Mouse (Mus musculus) intestine, embryonic 15.5 days (tissue): ENCODE data around the gene Mrpl14. TPM values are rescaled to one million over a fixed set of nuclear protein-coding genes. Genes with fewer than 3 reads are reported as not detected.

ENCODE experiments used
- ATAC-seq: fragments of 200-750 bp; cut with Nextera tagmentation; 2 replicates; pipeline ENCODE4 v1.8.0; 2017; ENCODE audit warnings: moderate TSS enrichment, moderate library complexity
- H3K27ac ChIP-seq: fragments of 300-500 bp; sonication (generic); 2 replicates; pipeline ENCODE4 v1.5.1; 2015; ENCODE audit warnings: mild to moderate bottlenecking, inconsistent platforms
- H3K27me3 ChIP-seq: fragments of 300-500 bp; sonication (generic); replicated peaks from 2 replicates; pipeline ENCODE4 v1.6.1; 2015; ENCODE audit warnings: inconsistent platforms
- H3K36me3 ChIP-seq: fragments of 300-500 bp; sonication (generic); 2 replicates; pipeline ENCODE4 v1.6.1; 2015; ENCODE audit warnings: inconsistent platforms
- H3K4me1 ChIP-seq: fragments of 300-500 bp; sonication (generic); replicated peaks from 2 replicates; pipeline ENCODE4 v1.6.1; 2015; ENCODE audit warnings: inconsistent platforms
- H3K4me2 ChIP-seq: fragments of 300-500 bp; sonication (generic); replicated peaks from 2 replicates; pipeline ENCODE4 v1.6.1; 2015; ENCODE audit warnings: mild to moderate bottlenecking, inconsistent platforms
- H3K4me3 ChIP-seq: fragments of 300-500 bp; sonication (generic); replicated peaks from 2 replicates; pipeline ENCODE4 v1.5.1; 2015; ENCODE audit warnings: inconsistent platforms
- H3K9ac ChIP-seq: fragments of 300-500 bp; sonication (generic); 2 replicates; pipeline ENCODE4 v1.6.1; 2015; ENCODE audit warnings: inconsistent platforms
- H3K9me3 ChIP-seq: fragments of 300-500 bp; sonication (generic); 2 replicates; pipeline ENCODE4 v1.6.1; 2016; ENCODE audit warnings: inconsistent platforms
- WGBS: fragments of 180-500 bp; shearing (Covaris S2); methylation state at CpG from one replicate; pipeline ENCODE4 v1.1.7; 2015; 5-methylcytosine and 5-hydroxymethylcytosine counted together
- polyA plus RNA-seq: library from polyadenylated mRNA; unstranded; fragments of >200 nt; fragmentation: Nextera tagmentation; extraction: Ambion mirVana; gene quantifications from 2 replicates; pipeline ENCODE4 v1.2.1, GENCODE M21; 2015

Mrpl14 gene
- polyA plus RNA-seq, 1 experiment from 2014 or later: 147 TPM

DNA sequence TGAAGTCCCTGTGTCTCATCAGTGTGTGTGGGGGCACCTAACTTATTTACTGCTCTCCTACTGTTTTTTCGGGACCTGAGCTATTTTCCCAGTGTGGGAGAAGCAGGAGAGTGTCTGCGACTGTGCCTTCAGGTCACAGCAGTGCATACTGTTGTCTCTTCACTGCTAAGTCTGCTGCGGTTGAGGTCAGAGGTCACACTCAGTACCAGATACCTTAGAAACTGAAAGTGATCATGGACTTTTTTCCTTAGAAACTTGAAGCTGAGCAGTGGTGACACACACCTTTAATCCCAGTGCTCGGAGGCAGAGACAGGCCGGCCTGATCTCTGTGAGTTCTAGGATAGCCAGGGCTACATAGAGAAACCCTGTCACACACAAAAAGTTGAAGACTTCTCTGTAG lies 6.0 kb downstream of the Mrpl14 start:
- ATAC-seq: no peak
- WGBS: 60% methylated on average over 5 of the region's 5 CpGs

DNA sequence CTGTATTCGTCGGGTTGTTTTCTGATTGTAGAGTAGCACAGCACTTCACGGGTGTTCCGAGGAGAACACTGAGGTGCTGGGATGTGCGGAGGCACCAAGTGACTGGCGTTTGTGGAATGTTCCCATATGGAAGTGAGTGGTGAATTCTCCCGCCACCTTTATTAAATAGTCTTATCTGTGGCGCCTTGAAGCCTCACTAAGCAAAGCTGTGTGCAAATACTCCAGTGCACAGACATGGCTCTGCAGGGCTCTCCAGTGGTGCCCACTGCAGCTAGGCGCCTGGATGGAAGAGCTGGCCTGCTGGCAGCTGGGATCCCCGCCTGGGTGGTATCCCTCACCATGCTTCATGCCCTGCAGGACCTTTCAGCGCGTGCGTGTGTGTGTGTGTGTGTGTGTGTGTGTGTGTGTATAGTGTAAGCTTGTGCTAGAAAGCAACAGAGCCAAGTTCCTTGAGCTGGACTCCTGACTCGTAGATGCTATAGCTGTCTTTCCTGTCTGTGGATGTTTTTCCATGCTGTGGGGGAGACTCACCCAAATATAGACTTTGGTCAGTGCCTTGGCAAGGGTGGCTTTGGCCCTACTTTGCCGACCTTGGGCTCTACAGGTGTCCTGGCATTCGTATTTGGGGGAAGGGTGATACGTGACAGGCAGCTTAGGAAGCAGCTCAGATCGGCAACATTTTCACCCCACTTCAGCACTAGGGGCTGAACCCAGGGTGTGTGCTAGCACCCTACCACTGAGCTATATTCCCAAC lies 7.9 kb downstream of the Mrpl14 start:
- Histone ChIP-seq H3K36me3 (0 out of 2 replicates have a peak, but pooled peaks cover 10% of the 10 kb centered on the region), H3K4me1 (peaks cover 24% of the 10 kb centered on the region), H3K9ac (no peak overlapping the region), H3K27me3 (no peaks in the 10 kb centered on the region), H3K4me3 (no peak overlapping the region), H3K9me3 (no peaks in the 10 kb centered on the region), H3K4me2 (no peak overlapping the region), H3K27ac (0 out of 2 replicates have a peak overlapping the region, but pooled peaks have one; percentile 15)
- ATAC-seq: peak; percentile 10; the same call in 1 of the 2 replicates
- WGBS: 54% methylated on average over 18 of the region's 18 CpGs

More for the DNA sequence above, 6.0 kb downstream of the Mrpl14 start:
- Histone ChIP-seq H3K4me1 (peaks cover 31% of the 10 kb centered on the region), H3K4me2 (no peak overlapping the region), H3K27me3 (no peaks in the 10 kb centered on the region), H3K36me3 (no peaks in the 10 kb centered on the region), H3K27ac (no peak overlapping the region), H3K9me3 (no peaks in the 10 kb centered on the region), H3K4me3 (no peak overlapping the region), H3K9ac (no peak overlapping the region)

DNA sequence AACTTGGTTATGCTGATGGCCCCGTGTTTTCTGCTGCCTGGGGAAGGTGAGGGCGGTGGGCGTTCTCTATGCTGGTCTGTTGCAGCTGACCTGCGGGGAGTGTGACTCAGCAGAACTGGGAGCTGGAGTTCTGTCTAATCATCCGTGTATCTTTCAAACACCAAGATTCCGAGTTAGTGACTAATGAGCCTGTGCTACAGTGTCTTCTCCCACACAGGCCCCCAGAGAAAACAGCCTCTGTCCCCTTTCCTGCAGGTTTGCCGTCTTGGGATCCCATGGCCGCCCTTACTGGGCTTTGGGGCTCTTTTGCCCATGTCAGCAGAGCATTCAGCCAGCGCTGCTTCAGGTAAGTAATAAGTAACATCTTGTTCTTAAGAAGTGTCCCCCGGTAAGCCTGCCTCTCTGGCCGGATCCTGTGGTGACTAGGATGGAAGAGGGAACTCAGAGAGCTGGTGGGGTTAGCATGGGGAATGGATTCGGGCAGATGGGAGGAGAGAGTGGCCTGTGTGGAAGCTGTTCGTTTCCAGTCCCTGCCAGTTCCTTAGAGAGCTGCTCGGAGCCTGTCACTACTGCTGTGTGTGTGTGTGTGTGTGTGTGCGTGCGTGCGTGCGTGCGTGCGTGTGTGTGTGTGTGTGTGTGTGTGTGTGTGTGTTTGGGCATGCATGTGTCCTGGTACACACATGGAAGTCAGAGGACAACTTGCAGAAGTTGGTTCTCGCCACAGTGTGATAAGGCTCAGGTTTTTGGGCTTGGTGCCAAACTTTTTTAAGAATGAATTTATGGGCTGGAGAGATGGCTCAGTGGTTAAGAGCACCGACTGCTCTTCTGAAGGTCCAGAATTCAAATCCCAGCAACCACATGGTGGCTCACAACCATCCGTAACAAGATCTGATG lies 9.4 kb downstream of the Mrpl14 start:
- 0 out of 2 replicates have a peak, but pooled peaks cover 10% of the 10 kb centered on the region for H3K36me3 ChIP-seq
- H3K27ac ChIP-seq: no peak overlapping the region
- no peak overlapping the region for H3K4me3 ChIP-seq
- H3K27me3 ChIP-seq: no peaks in the 10 kb centered on the region
- H3K4me1 ChIP-seq: peaks cover 35% of the 10 kb centered on the region
- H3K9me3 ChIP-seq: no peaks in the 10 kb centered on the region
- H3K9ac ChIP-seq: no peak overlapping the region
- ATAC-seq: no peak
- 66% methylated on average over 23 of the region's 23 CpGs for WGBS
- H3K4me2 ChIP-seq: no peak overlapping the region

DNA sequence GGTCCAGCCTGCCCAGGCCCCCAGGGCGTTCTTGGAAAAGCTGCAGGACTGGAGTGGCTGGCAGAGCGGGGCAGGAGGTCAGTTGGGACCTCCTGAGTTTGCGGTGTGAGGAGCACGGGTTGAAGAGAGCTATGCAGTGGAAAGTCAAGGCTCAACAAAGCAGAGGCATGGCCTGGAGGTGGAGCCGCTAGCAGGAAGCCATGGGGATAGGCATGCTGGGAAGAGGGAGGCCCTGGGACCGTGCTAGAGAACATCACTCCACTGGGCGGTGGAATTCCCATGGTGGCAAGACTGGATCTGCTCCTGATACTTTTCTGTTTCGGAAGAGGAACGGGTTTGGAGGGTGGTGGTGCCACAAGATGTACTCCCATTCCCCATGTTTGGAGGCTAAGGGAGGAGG lies 10.9 kb downstream of the Mrpl14 start:
- H3K4me1 ChIP-seq: peaks cover 35% of the 10 kb centered on the region

DNA sequence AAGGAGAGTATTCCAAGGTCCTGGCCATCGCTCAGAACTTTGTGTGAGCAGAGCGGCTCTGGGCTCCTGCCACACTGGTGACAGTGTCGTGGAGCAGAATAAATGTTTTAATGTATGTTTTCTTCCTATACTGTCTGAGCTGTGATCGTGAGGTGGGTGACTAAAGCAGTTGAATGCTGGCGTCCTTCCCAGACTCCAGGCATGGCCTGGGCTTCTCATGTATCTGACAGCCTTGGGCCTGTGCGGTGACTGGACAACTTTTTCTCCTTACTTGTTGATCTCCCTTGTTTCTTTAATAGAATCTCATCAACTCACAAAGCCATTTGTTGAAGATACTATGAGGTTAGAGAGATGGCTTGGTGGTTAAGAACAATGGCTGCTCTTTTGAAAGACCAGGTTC lies 12.2 kb downstream of the Mrpl14 start:
- Histone ChIP-seq H3K4me1 (peaks cover 32% of the 10 kb centered on the region), H3K27ac (no peak overlapping the region), H3K36me3 (0 out of 2 replicates have a peak, but pooled peaks cover 10% of the 10 kb centered on the region), H3K4me2 (no peak overlapping the region), H3K9me3 (no peaks in the 10 kb centered on the region), H3K9ac (no peak overlapping the region), H3K27me3 (no peaks in the 10 kb centered on the region), H3K4me3 (no peak overlapping the region)
- WGBS: 84% methylated on average over 6 of the region's 6 CpGs
- ATAC-seq: no peak

More for the DNA sequence above, 10.9 kb downstream of the Mrpl14 start:
- 0 out of 2 replicates have a peak, but pooled peaks cover 10% of the 10 kb centered on the region for H3K36me3 ChIP-seq
- H3K9ac ChIP-seq: no peak overlapping the region
- H3K4me3 ChIP-seq: no peak overlapping the region
- no peaks in the 10 kb centered on the region for H3K27me3 ChIP-seq
- no peak overlapping the region for H3K4me2 ChIP-seq
- no peak overlapping the region for H3K27ac ChIP-seq
- WGBS: 90% methylated on average over 9 of the region's 9 CpGs
- H3K9me3 ChIP-seq: no peaks in the 10 kb centered on the region
- ATAC-seq: no peak

DNA sequence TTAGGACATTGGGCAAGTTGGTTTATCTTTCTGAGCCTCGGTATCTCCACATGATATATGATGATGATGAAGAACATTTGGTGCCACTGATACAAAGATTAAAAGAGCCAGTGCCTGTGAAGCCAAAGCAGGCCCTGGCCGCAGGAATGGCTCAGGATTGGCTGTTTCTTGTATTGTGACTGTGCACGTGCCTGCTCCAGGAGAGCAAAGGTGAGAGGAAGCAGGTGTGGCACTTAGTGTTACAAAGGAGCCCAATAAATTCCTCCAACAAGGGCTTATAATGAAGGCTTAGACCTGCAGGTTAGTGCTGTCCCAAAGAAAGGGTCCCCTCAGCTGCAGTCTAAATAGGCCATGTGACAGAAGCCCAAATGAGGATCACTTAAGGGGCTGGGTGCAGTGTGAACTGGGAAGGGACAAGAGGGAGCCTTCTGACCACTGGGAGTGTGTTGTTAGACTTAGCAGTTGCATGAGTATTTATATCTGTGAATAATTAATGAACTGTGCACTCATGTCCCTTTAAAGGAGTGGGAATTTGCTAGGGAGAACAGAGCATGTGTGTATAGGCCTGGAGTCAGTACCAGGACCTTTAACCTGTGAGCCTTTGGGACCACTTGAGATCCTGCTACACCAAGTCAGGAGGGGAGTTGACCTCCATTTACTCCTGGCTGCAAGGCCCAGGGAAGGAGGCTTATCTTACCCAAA lies 13.1 kb downstream of the Mrpl14 start:
- peaks cover 24% of the 10 kb centered on the region for H3K4me1 ChIP-seq
- no peak overlapping the region for H3K9ac ChIP-seq
- WGBS: 64% methylated on average over 3 of the region's 3 CpGs
- no peaks in the 10 kb centered on the region for H3K27me3 ChIP-seq
- ATAC-seq: peak; percentile 76
- 0 out of 2 replicates have a peak overlapping the region, but pooled peaks have one; percentile 24 for H3K4me2 ChIP-seq
- no peaks in the 10 kb centered on the region for H3K9me3 ChIP-seq
- no peak overlapping the region for H3K4me3 ChIP-seq
- peak overlapping the region; percentile 69 for H3K27ac ChIP-seq
- 0 out of 2 replicates have a peak, but pooled peaks cover 10% of the 10 kb centered on the region for H3K36me3 ChIP-seq

DNA sequence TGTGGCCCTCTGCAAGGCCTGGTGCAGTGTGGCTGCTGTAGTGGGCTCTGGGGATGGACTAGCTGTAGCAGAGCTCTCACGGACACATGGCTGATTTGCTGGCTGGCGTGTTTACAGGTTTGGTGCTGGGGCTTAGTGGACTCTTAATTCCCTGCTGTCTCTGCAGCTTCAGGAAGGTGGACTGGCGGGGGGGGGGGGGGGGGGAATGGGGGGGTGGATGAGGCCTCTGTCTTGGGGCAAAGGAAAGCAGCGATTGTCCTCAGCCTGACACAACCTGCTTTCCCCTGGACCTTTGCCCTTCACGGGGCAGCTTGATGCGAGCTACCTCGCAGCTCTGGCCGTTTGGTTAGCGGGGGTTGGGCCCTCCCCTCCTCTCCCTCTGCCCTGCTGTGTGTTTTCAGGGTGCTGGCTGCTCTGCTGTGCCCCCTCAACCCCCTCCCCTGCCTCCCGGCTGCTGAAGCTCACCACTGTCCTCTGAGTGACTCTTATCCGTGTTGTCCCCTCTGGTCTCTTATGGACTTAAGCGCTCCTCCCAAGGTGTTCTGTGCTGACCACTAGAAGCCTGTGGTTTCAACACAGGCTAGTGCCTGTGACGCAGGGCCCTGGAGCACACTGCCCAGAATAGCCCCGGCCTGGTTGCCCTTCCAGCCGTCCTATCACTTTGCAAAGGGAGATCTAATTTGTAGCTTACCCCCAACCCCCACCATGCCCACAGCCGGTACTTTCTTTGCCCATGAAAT lies 14.5 kb downstream of the Mrpl14 start:
- Histone ChIP-seq H3K4me2 (0 out of 2 replicates have a peak overlapping the region, but pooled peaks have one; percentile 1), H3K27me3 (no peaks in the 10 kb centered on the region), H3K4me1 (peaks cover 18% of the 10 kb centered on the region), H3K9ac (no peak overlapping the region), H3K27ac (0 out of 2 replicates have a peak overlapping the region, but pooled peaks have one; percentile 44), H3K36me3 (0 out of 2 replicates have a peak, but pooled peaks cover 10% of the 10 kb centered on the region), H3K9me3 (no peaks in the 10 kb centered on the region), H3K4me3 (no peak overlapping the region)
- ATAC-seq: no peak
- 50% methylated on average over 9 of the region's 16 CpGs for WGBS

DNA sequence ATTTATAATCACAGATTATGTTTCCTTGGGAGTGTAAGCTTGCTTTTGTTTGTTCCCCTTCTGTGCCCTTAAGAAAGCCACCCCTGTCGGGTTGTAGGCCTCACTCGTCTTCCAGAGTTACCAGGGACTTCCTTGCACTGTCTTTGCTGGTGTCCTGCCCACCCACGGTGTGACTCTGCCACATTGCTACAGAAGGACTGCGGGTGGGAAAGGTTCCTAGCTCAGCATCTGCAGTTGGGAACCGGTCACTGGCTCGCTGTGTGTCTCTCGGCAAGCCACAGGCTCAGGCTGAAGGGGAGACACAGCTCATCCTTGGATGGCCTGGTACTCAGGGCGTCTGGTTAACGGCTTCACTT lies 15.1 kb downstream of the Mrpl14 start:
- Histone ChIP-seq H3K4me3 (no peak overlapping the region), H3K27ac (no peak overlapping the region), H3K9me3 (no peaks in the 10 kb centered on the region), H3K4me2 (no peak overlapping the region), H3K9ac (no peak overlapping the region), H3K27me3 (no peaks in the 10 kb centered on the region), H3K36me3 (0 out of 2 replicates have a peak, but pooled peaks cover 10% of the 10 kb centered on the region), H3K4me1 (peaks cover 18% of the 10 kb centered on the region)
- no peak for ATAC-seq
- 74% methylated on average over 9 of the region's 9 CpGs for WGBS

- WGBS: 35% methylated on average over 4 of the region's 4 CpGs
- Histone ChIP-seq H3K27ac (no peak overlapping the region), H3K27me3 (no peaks in the 10 kb centered on the region)
Measured at GRCm38 (mm10) chr17:45702254-45702653, 16.1 kb downstream of the Mrpl14 start.

GRCm38 (mm10) chr17:45703187-45703586 lies 17.1 kb downstream of the Mrpl14 start:
- no peaks in the 10 kb centered on the region for H3K9me3 ChIP-seq
- 64% methylated on average over 7 of the region's 7 CpGs for WGBS
- no peak overlapping the region for H3K4me3 ChIP-seq
- no peak overlapping the region for H3K4me2 ChIP-seq
- no peak overlapping the region for H3K27ac ChIP-seq
- H3K9ac ChIP-seq: no peak overlapping the region
- no peaks in the 10 kb centered on the region for H3K27me3 ChIP-seq
- no peak for ATAC-seq
- H3K36me3 ChIP-seq: 0 out of 2 replicates have a peak, but pooled peaks cover 4% of the 10 kb centered on the region
- peaks cover 17% of the 10 kb centered on the region for H3K4me1 ChIP-seq

More at GRCm38 (mm10) chr17:45702254-45702653, 16.1 kb downstream of the Mrpl14 start:
- Histone ChIP-seq H3K4me2 (no peak overlapping the region), H3K4me3 (no peak overlapping the region), H3K4me1 (peaks cover 18% of the 10 kb centered on the region), H3K36me3 (0 out of 2 replicates have a peak, but pooled peaks cover 10% of the 10 kb centered on the region), H3K9me3 (no peaks in the 10 kb centered on the region), H3K9ac (no peak overlapping the region)
- peak; percentile 50 for ATAC-seq

DNA sequence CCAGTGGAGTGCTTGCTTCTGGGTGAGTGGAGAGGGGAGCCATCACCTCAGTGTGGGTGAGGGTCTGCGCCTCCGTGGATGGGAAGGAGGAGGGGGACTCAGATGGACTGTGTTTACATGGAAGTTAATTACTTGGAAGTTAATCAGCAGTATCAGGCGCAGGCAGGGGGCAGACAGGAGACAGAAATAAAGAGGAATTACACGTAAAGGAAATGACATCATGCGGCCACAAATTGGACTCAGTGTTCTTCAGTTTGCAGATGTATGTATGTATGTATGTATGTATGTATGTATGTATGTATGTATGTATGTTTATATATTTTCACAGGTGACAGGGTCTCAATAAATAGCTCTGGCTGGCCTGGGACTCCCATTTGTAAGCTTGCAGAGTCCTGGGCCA lies 20.7 kb downstream of the Mrpl14 start:
- Histone ChIP-seq H3K27me3 (no peaks in the 10 kb centered on the region), H3K4me3 (no peak overlapping the region), H3K4me2 (no peak overlapping the region), H3K9ac (no peak overlapping the region), H3K9me3 (no peaks in the 10 kb centered on the region), H3K4me1 (0 out of 2 replicates have a peak, but pooled peaks cover 5% of the 10 kb centered on the region), H3K27ac (no peak overlapping the region), H3K36me3 (no peaks in the 10 kb centered on the region)
- WGBS: 61% methylated on average over 5 of the region's 5 CpGs
- no peak for ATAC-seq
